Comparison of ENCODE assay signal across 35 mouse cellular contexts in genomic region chr10:81216260-81216659, GRCm38 (mm10). TPM values are rescaled to one million over a fixed set of nuclear protein-coding genes. Genes with fewer than 3 reads are reported as not detected.
"Had no signal": no experiment of that assay in that cellular context is flagged by ENCODE, and none has a peak within 500 bp of the region (broad histone marks: within the 10 kb centered on the region; RNA-seq: fewer than 3 reads in every experiment).

No protein-coding gene starts in this region.

- H3K9me3 ChIP-seq: heart, embryonic 15.5 days; hindbrain, embryonic 15.5 days; kidney, embryonic 15.5 days; limb, embryonic 15.5 days; liver, embryonic 12.5 days had no signal

- H3K27ac ChIP-seq: gastrocnemius, adult 2 months; heart, adult 2 months; heart, embryonic 13.5 days; heart, embryonic 15.5 days; hindbrain, embryonic 13.5 days; hindbrain, embryonic 15.5 days; hindbrain, postnatal 0 days; kidney, embryonic 15.5 days; kidney, postnatal 0 days; left cerebral cortex, adult 2 months; limb, embryonic 13.5 days; limb, embryonic 15.5 days; liver, embryonic 12.5 days; liver, embryonic 14.5 days had no signal

- H3K36me3 ChIP-seq: heart, embryonic 13.5 days; heart, embryonic 15.5 days; kidney, embryonic 15.5 days; limb, embryonic 13.5 days; limb, embryonic 15.5 days; liver, embryonic 12.5 days had no signal

- DNase-seq: gastrocnemius, adult 2 months; gastrocnemius, postnatal 10 days; gastrocnemius, postnatal 25 days; heart, adult 2 months; heart, postnatal 14 days; heart, postnatal 36 days; kidney, adult 11 months; kidney, postnatal 14 days; kidney, postnatal 36 days; left cerebral cortex, postnatal 4 days had no signal

- ATAC-seq: hindbrain, postnatal 0 days; intestine, embryonic 16.5 days; liver, embryonic 12.5 days had no signal

- H3K4me1 ChIP-seq: heart, embryonic 13.5 days; hindbrain, embryonic 13.5 days; hindbrain, embryonic 15.5 days; limb, embryonic 13.5 days; liver, embryonic 12.5 days had no signal

- H3K27me3 ChIP-seq: hindbrain, embryonic 13.5 days; hindbrain, embryonic 15.5 days had no signal

- H3K9ac ChIP-seq: heart, embryonic 13.5 days; heart, embryonic 15.5 days; hindbrain, embryonic 13.5 days; hindbrain, embryonic 15.5 days; kidney, embryonic 15.5 days; limb, embryonic 13.5 days; limb, embryonic 15.5 days; liver, embryonic 12.5 days; liver, embryonic 14.5 days had no signal

- H3K4me3 ChIP-seq: gastrocnemius, adult 2 months; heart, adult 2 months; heart, embryonic 13.5 days; heart, embryonic 15.5 days; hindbrain, embryonic 13.5 days; hindbrain, embryonic 15.5 days; kidney, embryonic 15.5 days; left cerebral cortex, adult 2 months; limb, embryonic 13.5 days; limb, embryonic 15.5 days; liver, embryonic 12.5 days had no signal

RNA-seq across cellular contexts. Expression of gene Atcay, which starts 14.4 kb away (rescaled TPM):
- total RNA-seq: gastrocnemius, adult 2 months; gastrocnemius, postnatal 25 days; hematopoietic stem cell, adult 5-6 weeks; liver, adult 2 months had no signal
- polyA plus RNA-seq: liver, adult 2 months had no signal

RNA-seq across cellular contexts. Expression of gene Nmrk2, which starts 14.4 kb away (rescaled TPM):
- total RNA-seq: hematopoietic stem cell, adult 5-6 weeks had no signal
- polyA plus RNA-seq: hindbrain, embryonic 11.5 days; hindbrain, embryonic 15.5 days; intestine, embryonic 16.5 days; kidney, embryonic 15.5 days; kidney, postnatal 0 days; large intestine, adult 2 months; liver, adult 2 months; liver, embryonic 12.5 days; liver, embryonic 14.5 days had no signal

RNA-seq across cellular contexts. Expression of gene 4930442H23Rik, which starts 32.6 kb away (rescaled TPM):
- total RNA-seq: gastrocnemius, adult 2 months; gastrocnemius, postnatal 10 days; gastrocnemius, postnatal 25 days; gastrocnemius, postnatal 4 days; heart, adult 2 months; heart, postnatal 14 days; heart, postnatal 36 days; hematopoietic stem cell, adult 5-6 weeks; hindbrain, postnatal 0 days; layer of hippocampus, adult 18-20 months; layer of hippocampus, postnatal 10 days; layer of hippocampus, postnatal 25 days; left cerebral cortex, adult 2 months; left cerebral cortex, postnatal 14 days; left cerebral cortex, postnatal 4 days; liver, adult 2 months had no signal
- polyA plus RNA-seq: heart, adult 2 months; heart, embryonic 15.5 days; hindbrain, embryonic 11.5 days; intestine, embryonic 14.5 days; intestine, embryonic 16.5 days; kidney, adult 2 months; kidney, embryonic 15.5 days; kidney, postnatal 0 days; large intestine, adult 2 months; limb, embryonic 11.5 days; limb, embryonic 13.5 days; limb, embryonic 15.5 days; liver, adult 2 months; liver, embryonic 12.5 days; liver, embryonic 14.5 days had no signal
